Mouse (Mus musculus) heart, adult 11 months (tissue): ENCODE data around the gene Grhpr.
A peak's percentile ranks its signal among the peaks of the same experiment; 100 is the strongest.
"Not testable (repeated sequence)": the region's sequence is repeated elsewhere in the genome, so short reads cannot be mapped to it uniquely, and the experiment has no call there.

Experiments used
- DNase-seq: peaks from one replicate; pipeline ENCODE4 v3.0.0; 2022

Gene Grhpr

GRCm38 (mm10) chr4:44976026-44976615 is 5.1 kb upstream of the Grhpr start:
- DNase-seq = no peak

DNA sequence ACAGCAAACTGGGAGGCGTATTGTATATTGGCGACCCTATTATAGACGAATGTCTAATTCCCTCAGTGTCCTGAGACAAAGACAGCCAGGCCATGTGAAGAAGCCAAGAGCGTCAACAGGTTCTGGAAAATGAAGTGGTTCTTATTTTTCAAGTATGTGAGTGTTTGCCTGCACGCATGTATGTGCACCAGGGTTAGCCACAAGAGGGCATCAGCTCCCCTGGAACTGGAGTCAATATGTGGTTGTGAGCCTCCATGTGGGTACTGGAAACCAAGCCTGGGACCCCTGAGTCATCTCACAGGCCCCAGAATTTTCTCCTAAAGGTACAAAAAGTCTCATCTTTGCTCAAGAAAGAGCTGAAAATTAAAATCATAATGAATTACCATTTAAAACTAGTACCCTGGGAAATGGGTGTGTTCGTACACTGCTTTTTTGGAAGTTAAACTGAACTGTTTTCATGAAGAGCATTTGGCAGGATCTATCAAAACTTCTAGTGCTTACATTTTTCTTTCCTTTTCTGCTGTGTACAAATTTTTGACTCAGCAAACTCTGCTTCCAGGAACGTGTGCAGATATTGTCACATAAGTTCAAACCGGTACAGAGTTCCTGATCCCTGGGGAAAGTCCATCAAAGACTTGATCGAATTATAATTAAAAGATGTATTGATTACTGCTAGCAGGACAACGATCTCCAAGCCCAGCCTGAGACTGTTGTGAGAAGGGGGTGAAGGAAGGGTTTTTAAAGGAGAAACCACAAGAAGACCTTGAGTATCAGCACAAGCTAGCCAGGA is 4.1 kb upstream of the Grhpr start:
- DNase-seq = no peak

DNA sequence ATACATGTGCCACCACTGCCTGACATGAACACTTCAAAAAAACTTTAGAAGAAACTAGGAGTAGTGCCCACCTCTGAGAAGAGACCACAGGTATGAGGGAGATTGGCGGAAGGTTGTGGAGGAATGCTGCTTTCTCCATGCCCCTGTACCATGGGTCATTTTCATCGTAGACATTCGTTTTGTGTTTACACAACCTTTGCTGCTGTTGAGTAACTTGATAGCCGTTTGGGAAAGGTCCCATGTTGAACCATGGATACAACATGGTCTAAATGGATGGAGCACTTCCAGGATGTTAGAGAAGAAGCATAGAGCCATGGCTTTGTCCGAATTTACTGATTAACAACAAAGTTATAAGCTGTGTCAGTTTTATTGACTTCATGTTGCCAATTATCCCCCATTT is 3.0 kb upstream of the Grhpr start:
- DNase-seq = no peak

GRCm38 (mm10) chr4:44979794-44980338 is 1.3 kb upstream of the Grhpr start:
- DNase-seq = peak; percentile 93

DNA sequence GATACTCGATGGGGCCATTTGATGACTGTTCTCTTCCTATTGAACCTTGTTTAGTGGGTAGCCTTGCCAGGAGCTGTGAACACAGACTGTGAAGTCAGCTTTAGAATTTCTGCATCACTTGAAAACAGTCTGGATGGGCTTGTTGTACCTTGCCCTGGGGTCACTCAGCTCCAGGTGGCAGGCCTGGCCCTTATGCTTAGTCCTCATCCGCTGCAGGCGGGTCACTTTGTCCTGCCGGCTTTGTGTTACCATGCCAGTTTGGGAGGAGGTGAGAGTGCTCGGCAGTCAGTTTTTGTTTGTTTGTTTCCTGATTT is 736 bp downstream of the Grhpr start:
- no peak for DNase-seq

DNA sequence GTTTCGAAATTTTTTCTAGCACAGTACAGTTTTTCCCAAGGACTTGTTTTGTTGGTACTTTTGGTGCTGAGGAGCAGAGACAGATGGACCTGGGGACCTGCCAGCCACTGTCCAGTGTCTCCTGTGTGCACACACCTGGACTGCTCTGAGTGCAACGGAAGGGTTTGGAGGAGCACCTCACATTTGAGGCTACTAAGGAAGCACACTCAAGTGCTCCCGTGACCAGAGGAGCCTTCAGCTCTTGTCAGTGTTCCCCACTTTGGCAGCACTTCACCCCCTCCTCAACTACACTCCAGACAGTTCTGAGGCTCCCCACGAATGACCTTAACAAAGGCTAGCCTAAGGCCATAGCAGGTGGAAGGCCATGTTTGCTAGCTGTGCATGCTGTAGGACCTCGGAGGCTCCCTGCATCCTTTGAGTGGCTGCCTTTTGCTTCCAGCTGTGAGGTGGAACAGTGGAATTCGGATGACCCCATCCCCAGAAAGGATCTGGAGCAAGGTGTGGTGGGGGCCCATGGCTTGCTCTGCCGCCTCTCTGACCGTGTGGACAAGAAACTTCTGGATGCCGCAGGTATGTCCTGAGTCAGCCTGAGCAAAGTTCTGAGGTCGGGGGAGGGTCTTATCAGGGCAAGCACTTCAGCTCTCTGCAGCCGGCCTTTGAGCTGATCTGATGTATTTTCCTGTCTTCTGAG is 1.4 kb downstream of the Grhpr start:
- DNase-seq = no peak

DNA sequence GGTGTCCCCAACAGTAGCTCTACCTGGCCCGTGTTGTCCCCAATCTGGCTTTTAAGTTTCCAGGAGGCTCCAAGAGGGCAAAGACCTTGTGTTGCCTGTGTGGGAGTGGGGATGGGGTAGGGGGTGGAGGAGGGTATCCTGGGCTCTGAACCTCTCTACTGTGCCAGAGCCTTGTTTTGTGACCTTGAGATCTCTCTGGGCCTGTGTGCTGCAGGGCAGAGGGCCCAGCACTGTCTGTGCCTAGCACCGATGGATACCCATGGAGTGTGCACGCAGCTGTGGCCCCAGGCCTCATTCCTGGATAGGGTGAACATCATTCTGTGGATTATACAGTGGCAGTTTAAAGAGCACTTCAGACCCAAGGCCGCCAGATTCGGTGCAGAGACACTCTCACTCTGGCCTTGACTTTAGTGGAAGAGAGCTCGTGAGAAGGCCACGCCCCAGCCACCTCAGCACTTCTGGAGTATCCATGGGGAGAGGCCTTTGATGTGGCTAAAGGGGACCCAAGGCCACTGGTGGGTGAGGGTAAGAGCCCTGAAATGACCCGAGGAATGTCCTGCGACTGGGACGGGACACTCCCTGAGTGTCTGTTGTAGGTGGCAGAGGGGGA is 2.0 kb downstream of the Grhpr start:
- no peak for DNase-seq

DNA sequence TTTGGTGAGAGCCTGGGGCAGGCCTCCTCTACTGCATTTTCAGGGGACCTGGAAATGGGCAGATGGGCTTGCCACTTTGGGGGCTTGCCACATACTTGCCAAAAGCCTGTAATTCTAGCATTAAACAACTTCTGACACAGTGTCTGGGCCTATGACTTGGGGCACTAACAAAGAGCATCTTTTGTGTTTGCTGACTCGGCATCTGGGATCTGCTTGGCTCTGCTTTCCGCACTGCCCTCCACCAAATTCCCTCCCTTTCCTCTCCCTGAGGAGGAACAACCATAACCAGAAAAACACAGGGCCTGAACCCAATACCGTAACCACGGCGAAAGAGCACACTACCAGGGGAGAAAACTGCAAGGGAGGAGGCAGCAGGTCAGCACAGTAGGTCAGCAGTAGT is 9.4 kb downstream of the Grhpr start:
- DNase-seq = no peak

GRCm38 (mm10) chr4:44992330-44992729 is 11.1 kb downstream of the Grhpr start:
- not testable (repeated sequence) for DNase-seq

GRCm38 (mm10) chr4:44993179-44993578 is 12.0 kb downstream of the Grhpr start:
- not testable (repeated sequence) for DNase-seq

GRCm38 (mm10) chr4:44993847-44994246 is 12.7 kb downstream of the Grhpr start:
- no peak for DNase-seq

DNA sequence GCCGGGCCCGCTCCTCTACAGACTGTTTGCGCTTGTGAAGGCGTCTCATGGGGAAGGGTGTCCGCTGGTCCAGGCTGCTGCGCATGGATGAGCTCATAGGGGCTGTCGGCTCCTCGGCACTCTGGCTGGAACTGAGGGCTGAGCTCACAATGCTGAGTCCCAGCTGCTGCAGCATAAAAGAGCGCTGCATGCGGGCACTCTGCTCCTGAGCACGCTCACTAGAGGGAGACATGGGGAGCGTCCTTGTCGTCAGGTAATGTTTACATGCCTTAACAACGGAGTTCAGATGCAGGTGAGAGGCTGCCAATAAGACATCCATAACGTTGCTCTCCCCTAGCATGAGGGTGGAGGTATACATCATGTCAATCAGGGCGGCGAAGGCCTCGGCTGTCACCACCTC is 13.6 kb downstream of the Grhpr start:
- no peak for DNase-seq

DNA sequence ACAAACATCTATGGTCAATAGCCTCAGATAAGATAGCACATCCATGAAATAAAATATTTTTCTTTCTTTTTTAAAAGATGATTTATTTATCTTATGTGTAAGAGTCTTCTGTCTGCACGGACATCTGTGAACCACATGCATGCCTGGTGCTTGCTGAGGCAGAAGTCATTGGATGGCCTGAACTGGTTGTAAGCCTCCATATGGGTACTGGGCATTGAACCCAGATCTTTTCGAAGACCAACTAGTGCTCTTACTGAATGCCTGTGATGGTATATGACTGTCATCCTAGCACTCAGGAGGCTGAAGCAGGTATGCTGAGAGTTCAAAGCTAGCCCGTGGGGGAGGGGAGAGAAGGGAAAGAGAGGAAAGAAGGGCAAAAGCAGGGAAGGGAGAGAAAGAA is 16.9 kb downstream of the Grhpr start:
- DNase-seq = no peak

DNA sequence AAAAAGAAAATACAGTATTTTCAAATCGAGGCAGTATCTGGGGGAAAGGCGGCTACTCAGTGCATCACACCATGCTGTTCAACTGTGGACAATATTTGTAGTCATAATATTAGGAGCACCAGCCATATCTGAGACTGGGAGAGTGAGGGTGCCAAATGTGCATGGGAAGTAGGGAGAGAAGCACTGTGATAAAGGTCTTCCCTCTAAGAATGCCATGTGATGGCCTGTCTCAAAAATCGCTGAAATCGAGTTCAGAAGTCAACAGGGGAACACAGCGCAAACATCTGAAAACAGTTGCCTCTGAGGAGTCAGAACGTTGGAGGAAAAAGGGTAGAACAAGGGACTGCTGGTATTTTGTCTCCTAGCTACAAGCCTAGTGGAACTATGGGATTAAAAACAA is 18.8 kb downstream of the Grhpr start:
- DNase-seq = no peak

DNA sequence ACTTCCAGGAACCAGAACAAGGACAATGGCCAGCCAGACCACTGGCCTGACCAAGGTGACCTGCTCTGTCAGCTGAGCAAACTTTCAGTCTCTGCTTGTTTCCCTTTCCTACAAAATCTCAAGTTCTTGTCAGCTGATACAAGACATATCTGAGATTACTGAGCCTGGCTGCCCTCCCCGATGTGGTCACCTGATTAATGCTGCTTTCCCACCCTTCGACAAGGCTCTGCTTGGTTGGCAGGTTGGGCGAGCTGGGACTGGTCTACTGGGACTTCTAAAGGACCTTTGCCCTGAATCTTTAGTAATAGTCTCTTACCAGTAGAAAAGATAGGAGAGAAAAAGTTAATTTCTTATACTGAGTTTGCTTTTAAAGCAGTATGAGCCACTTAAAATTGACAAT is 24.3 kb downstream of the Grhpr start:
- DNase-seq = peak; percentile 87

- DNase-seq = no peak
Observed at GRCm38 (mm10) chr4:45010806-45011415, 29.7 kb downstream of the Grhpr start.

GRCm38 (mm10) chr4:45011581-45012104 is 30.4 kb downstream of the Grhpr start:
- DNase-seq = peak; percentile 98

GRCm38 (mm10) chr4:45012105-45012975 is 31.1 kb downstream of the Grhpr start, which contains the start of gene Zbtb5:
Gene Zbtb5, minus strand, starts transcription at chr4:45012412.
- DNase-seq = peak; percentile 100

DNA sequence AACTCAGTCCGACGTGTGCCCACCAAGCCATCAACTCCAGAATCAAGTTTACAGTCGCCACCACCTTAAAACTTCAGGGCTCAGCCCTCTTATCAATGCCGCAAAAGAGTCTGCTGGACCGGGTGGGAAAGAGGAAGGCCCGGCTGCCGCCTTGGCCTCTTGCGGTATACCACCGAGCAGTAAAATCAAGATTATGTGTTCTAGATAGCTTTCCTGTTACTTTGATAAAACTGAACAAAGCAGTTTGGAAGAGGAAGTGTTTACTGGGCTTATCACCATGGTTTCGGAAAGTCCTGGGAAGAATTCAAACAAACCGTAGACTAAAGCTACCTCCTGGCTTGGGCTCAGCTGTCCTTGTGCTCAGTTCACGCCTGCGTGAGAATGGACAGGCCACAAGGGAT is 31.8 kb downstream of the Grhpr start:
- peak; percentile 88 for DNase-seq

DNA sequence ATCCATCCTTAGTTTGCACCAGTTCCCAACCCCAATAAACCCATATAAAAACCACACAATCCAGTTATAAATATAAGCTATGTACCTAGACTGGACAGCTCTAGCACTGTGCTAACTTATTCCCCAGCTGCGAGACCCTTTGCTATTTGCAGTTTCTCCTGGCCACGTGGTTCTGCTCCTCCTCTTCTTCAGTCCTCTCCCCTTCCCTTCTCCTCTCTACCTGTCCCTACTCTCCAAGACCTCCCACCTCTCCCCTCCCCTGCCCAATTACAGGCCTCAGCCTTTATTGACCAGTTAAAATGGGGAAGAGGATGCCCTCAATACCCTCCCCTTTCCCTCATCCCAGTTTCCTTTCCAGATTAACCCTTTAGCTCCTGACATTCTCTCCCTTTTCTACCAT is 32.3 kb downstream of the Grhpr start:
- peak; percentile 88 for DNase-seq

DNA sequence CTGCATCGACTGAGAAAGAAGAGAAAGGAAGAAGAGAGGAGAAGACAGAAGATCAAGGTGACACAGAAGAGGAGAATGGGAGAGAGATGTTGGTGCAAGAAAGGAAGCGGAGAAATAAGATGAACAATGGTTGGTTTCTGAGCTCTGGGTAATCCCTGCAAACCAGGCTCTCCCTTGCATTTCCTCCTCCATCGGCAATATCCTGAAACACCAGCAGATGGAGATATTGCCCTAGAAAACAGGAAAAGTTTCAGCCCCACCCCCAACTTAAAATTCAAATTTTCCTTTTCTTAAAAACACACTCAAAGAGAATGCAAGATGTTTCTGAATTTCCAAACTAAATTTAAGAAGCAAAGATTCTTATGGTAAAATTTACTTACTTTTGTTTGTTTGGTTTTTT is 34.4 kb downstream of the Grhpr start:
- no peak for DNase-seq
